Mouse (Mus musculus): ENCODE results near the gene Eddm3b.
"Not testable (repeated sequence)": the region's sequence is repeated elsewhere in the genome, so short reads cannot be mapped to it uniquely, and the experiment has no call there.

Gene Eddm3b

GRCm38 (mm10) chr14:51094096-51094875 is 19.9 kb upstream of the Eddm3b start:
- no peak for DNase-seq (ENCODE audit: low read depth)

- DNase-seq (ENCODE audit: low read depth), result no peak
Observed at GRCm38 (mm10) chr14:51094921-51095320, 19.3 kb upstream of the Eddm3b start.

- DNase-seq (ENCODE audit: low read depth), result no peak
Observed at GRCm38 (mm10) chr14:51095736-51096524, 18.3 kb upstream of the Eddm3b start.

GRCm38 (mm10) chr14:51098300-51098699 is 15.9 kb upstream of the Eddm3b start:
- DNase-seq (ENCODE audit: low read depth), result not testable (repeated sequence)

GRCm38 (mm10) chr14:51098921-51099320 is 15.3 kb upstream of the Eddm3b start:
- DNase-seq (ENCODE audit: low read depth), result no peak

- no peak for DNase-seq (ENCODE audit: low read depth)
Observed at GRCm38 (mm10) chr14:51101284-51101683, 12.9 kb upstream of the Eddm3b start.

- DNase-seq (ENCODE audit: low read depth), result peak; percentile 66
Observed at GRCm38 (mm10) chr14:51103217-51103616, 11.0 kb upstream of the Eddm3b start.

- DNase-seq (ENCODE audit: low read depth), result no peak
Observed at GRCm38 (mm10) chr14:51104366-51104765, 9.9 kb upstream of the Eddm3b start.

- no peak for DNase-seq (ENCODE audit: low read depth)
Observed at GRCm38 (mm10) chr14:51106449-51106967, 7.7 kb upstream of the Eddm3b start.

GRCm38 (mm10) chr14:51111966-51112365 is 2.3 kb upstream of the Eddm3b start:
- DNase-seq (ENCODE audit: low read depth), result no peak

GRCm38 (mm10) chr14:51113476-51113875 is 750 bp upstream of the Eddm3b start:
- DNase-seq (ENCODE audit: low read depth), result no peak

GRCm38 (mm10) chr14:51125684-51126083 is 11.5 kb downstream of the Eddm3b start:
- no peak for DNase-seq (ENCODE audit: low read depth)

GRCm38 (mm10) chr14:51127648-51128258 is 13.5 kb downstream of the Eddm3b start:
- no peak for DNase-seq (ENCODE audit: low read depth)

- no peak for DNase-seq (ENCODE audit: low read depth)
Observed at GRCm38 (mm10) chr14:51128775-51129623, 14.8 kb downstream of the Eddm3b start.

GRCm38 (mm10) chr14:51129624-51129975 is 15.4 kb downstream of the Eddm3b start:
- no peak for DNase-seq (ENCODE audit: low read depth)

- no peak for DNase-seq (ENCODE audit: low read depth)
Observed at GRCm38 (mm10) chr14:51130315-51130940, 16.2 kb downstream of the Eddm3b start.

GRCm38 (mm10) chr14:51131086-51131815 is 17.0 kb downstream of the Eddm3b start:
- DNase-seq (ENCODE audit: low read depth), result no peak

GRCm38 (mm10) chr14:51132372-51132771 is 18.1 kb downstream of the Eddm3b start:
- DNase-seq (ENCODE audit: low read depth), result no peak

GRCm38 (mm10) chr14:51140342-51140741 is 26.1 kb downstream of the Eddm3b start:
- no peak for DNase-seq (ENCODE audit: low read depth)

GRCm38 (mm10) chr14:51142119-51142518 is 27.9 kb downstream of the Eddm3b start:
- DNase-seq (ENCODE audit: low read depth), result no peak

- DNase-seq (ENCODE audit: low read depth), result no peak
Observed at GRCm38 (mm10) chr14:51142568-51142967, 28.3 kb downstream of the Eddm3b start.

Measured in c-Kit-positive CD71-positive TER-119-negative erythroid progenitor cells, embryonic 14.5 days (primary cell).